Mouse (Mus musculus) gastrocnemius, adult 8-10 months (tissue): ENCODE results near the gene Glyctk. TPM values are rescaled to one million over a fixed set of nuclear protein-coding genes. Genes with fewer than 3 reads are reported as not detected.

ENCODE experiments used
- DNase-seq, 2 experiments: peaks; one replicate each; pipeline ENCODE4 v3.0.0; 2022; ENCODE audit warnings: low spot score in 2 of 2
- total RNA-seq, 4 experiments: library from RNA; stranded (reverse); gene quantifications; 2 replicates each; pipeline ENCODE4 v1.2.4; 2022

The Glyctk gene
- total RNA-seq, 4 experiments from 2014 or later, result 0.61 to 1.5 (median 0.82) TPM

DNA sequence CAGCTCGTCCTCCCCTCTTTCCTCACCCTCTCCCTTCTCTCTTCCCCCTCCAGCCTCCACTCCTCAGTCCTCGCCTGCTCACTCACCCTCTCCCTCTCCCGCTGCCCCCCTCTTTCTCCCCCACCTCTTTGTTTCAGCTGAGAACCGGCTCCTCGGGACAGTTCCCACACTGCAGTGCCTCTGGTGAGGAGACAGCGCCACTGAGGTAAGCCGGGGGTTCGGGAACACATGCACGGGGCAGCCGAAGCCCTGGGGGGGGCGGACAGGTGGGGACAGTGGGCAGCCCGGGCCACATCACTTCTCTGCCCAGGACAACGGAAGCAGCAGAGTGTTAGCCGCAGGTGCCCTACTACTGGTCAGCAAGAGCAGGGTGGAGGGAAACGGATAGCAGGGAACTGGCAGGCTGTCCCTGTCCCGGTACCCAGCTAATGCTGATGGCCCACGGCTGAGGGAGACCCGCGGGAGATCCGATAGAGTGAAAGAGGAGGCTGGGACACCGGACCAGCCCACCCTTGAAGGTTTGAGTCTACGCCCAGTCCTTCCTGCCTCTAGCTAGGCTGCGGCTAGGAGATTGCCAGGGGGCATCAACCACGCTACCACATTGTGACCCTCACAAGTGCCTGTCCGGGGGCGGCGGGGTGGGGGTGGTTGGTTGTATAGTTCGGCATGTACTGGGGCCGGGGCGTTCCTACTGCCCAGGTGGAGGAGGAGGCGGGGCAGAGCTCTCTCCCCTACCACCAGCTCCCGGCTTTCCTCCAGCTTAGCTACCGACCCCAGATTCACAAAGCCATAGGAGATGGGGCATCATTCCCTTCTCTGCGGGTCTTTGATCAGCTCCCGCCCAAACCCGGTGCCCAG lies 9.2 kb downstream of the Glyctk start:
- no peak for DNase-seq

GRCm38 (mm10) chr9:106147851-106148431 lies 10.0 kb downstream of the Glyctk start:
- DNase-seq, result no peak

DNA sequence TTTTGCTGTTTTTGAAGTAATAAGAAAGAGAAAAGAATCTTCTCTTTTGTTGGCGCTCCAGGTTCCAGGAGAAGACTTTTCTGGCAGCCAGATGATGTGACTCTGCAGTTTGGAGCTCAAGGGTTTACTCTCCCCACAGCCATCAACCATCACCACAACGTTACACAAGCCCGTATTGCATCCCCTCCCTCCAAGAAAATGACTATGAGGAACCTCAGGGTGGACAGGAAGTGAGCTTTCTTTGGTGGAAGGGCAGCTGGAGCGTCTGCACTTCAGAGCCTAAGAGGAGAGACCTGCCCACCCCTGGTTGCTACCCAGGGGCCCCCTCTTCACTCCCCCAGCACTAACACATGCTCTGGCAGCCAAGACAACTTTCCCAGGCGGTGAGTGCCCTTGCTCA lies 10.7 kb downstream of the Glyctk start:
- DNase-seq, result no peak

DNA sequence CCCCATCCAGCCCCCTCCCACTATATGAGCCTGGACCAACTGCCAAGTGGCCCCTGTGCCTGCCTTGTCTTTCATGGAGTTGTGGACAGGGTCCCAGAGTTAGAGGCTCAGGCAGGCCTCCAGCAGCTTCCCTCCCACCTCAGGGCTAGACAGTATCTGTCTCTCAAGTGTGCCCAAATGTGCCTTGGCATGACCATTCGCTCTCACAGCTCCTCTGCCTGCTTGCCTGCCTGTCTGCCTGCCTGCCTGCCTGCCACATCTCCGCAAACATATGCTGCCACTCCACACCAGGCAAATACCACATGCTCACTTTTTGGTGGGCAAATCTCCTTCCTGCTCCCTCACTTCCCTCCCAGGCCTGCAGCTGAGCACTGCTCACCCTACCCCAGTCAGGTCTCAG lies 12.4 kb downstream of the Glyctk start:
- no peak for DNase-seq

DNA sequence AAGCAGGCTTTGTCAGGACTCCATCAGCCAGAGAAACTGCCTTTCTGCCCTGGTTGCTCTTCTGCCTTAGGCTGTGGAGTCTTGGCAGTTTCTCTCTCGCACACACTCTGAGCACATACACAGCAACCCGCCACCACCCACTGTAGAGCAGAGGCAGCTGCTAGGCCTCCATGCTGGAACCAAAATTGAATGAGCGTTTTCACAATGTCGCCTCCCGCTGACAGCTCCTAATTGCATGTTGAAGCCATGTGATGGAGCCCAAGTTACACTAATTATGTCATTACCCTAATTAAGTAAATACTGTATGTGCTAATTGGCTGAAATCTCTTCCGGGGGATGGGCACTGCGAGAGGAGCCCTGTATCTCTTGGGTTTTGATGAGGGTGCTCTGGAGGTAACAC lies 13.8 kb downstream of the Glyctk start:
- no peak for DNase-seq

DNA sequence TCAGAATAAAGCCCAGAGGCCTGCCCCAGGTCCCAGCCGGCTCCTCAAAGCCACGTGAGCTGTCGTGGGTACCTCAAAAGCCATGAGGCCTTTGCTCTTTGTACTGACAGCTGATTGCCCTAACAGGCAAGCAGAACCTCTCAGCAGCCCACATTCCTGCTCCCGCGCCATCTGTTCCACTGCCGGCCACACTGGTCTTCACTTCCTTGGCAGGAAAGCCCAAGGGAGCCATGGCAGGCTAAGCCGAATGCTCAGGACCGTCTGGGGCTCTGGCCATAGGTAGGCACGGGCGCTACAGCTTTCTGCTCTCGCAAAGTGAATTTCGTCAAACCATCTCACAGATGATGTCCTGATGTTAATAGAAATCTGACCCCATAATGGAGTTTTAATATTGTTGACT lies 16.0 kb downstream of the Glyctk start:
- no peak for DNase-seq

GRCm38 (mm10) chr9:106139763-106140162 lies 18.2 kb downstream of the Glyctk start:
- DNase-seq, result no peak

DNA sequence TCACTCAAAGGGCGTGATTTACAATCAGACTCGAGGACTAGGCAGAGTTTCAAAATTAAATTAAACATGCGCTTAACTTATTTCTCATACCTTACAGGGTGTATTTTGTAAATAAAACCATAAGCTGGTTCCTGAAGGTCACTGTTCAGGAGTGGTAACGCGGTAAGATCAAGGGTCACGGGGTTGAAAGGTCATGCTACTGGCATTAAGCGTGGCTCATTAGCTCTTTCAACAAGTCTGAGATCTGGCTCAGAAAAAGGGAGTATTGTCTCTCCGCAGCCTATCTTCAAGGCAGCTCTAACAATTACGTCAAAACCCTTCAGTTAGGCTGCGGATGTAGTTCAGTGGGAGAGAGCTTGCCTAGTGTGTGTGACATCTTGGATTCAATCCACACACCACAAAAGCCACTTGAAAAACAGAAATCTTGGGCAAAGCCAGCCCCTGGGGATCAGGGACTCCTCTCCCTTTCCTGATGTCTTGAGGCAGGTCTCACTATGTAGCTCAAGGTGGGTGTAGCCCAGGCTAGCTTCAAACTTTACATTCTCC lies 20.2 kb downstream of the Glyctk start:
- DNase-seq, result no peak

DNA sequence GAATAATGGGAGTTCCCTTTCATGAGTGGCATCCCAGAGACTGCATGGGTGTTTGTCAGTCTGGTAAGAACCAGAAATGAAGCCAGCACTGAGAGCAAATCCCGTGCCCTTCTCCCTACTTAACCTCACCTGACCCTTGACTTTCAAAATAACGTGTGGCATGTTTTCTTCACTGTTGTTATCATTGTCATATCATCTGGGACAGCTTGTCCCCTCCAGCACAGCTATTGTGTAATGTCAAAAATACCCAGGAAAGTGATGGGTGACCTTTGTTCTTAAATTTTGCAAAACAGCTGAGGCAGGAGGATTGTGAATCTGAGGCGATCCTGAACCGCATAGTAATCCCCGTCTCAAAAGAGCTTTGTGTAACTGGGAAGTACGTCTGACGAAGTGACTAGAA lies 27.7 kb downstream of the Glyctk start:
- no peak for DNase-seq

DNA sequence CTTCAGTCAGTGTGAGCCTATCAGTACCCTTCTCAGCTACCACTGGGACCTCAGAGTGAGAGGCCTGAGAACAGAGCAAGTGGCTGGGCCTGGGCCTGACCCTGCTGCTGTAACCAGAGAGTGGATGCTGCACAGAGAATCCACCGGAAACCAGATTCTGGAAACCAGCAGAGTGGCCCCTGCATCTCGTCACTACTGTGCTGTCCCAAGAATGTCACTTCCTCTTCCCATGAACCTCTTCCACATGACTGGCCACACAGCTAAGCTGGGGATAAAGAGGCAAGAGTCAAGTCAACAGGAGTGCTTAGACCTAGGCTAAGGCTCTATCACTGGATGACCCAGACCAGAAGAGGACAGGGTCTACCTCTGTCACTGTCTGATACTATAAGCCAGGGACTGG lies 28.9 kb downstream of the Glyctk start:
- DNase-seq, result no peak

GRCm38 (mm10) chr9:106126786-106127251 lies 31.1 kb downstream of the Glyctk start:
- DNase-seq, result no peak

- no peak for DNase-seq
Measured at GRCm38 (mm10) chr9:106123599-106123998, 34.3 kb downstream of the Glyctk start.

DNA sequence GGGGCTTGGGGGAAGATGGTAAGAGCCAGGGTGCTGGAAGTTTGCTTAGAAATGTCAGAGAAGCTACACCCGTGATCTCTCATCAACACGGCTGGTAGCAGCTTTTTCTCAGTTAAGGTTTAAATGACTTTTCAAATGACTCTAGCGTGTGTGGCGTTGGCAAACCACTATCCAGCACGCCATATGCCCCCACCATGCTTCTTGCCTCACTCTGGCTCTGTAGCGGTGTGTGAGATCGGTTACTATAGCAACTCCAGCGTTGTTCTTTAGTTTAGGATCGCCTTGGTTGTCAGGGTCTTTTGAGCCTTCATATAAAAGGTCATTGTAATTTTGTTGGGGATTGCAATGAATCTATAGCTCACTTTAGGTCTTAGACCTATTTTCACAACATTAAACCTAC lies 38.9 kb downstream of the Glyctk start:
- no peak for DNase-seq

GRCm38 (mm10) chr9:106115801-106116424 lies 42.0 kb downstream of the Glyctk start:
- DNase-seq, result no peak

GRCm38 (mm10) chr9:106112770-106113423 lies 45.0 kb downstream of the Glyctk start:
- DNase-seq, result peak; percentile 10 to 13

DNA sequence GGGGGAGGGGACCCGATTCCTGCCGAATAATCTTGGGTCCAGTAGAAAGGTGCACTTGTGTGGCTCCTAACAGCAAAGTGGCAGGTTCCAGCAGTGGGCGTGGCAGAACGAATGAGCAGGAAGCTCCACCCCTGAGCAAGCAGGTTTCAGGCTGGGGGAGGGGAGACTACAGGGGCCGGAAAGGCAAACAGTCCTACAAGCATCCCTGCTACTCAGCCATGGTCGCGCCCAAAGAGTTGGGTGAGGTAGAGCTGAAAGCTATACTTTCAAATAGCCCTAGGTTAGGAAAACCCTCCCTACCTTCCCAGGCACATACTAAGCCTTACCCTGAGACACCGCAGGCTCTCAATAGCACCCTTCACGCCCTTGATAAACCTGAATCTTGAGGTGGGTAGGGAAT lies 51.7 kb downstream of the Glyctk start:
- no peak for DNase-seq

GRCm38 (mm10) chr9:106104401-106104800 lies 53.5 kb downstream of the Glyctk start:
- DNase-seq, result no peak
